18 mouse cellular contexts compared by ENCODE assay signal in the genomic region with DNA sequence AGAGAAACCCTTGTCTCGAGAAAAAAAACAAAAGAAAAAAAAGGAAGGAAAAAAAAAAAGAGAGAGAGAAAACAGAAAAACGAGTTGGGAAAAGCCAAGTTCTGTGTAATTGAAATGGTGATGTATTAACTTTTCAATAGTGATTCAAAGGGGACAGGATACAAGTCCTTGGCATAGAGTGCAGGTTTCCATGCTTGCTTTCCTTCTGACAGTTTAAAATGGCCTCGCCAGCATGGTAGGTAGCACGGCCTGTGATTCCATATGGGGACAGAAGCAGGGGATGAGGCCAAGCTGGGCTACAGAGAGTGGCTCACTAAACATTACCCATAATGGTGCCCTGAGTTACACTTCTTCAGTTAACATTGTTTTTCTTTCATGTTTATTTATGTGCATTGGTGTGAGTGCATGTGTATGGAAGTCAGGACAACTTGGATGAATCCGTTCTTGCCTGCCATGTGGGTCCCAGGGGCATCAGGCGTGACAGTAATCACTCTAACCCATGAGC. TPM values are rescaled to one million over a fixed set of nuclear protein-coding genes. Genes with fewer than 3 reads are reported as not detected.
"Had no signal": no experiment of that assay in that cellular context is flagged by ENCODE, and none has a peak within 500 bp of the region (broad histone marks: within the 10 kb centered on the region; RNA-seq: fewer than 3 reads in every experiment).

No protein-coding gene starts in this region.

- ATAC-seq: inflammation-experienced regulatory T-cells, adult 6 months; intestine, postnatal 0 days; liver, embryonic 12.5 days; midbrain, embryonic 16.5 days had no signal

- H3K4me3 ChIP-seq: limb, embryonic 15.5 days; liver, embryonic 12.5 days; midbrain, embryonic 10.5 days; neural tube, embryonic 13.5 days had no signal

- H3K9me3 ChIP-seq: limb, embryonic 15.5 days; liver, embryonic 12.5 days; midbrain, embryonic 10.5 days; neural tube, embryonic 13.5 days had no signal

- H3K9ac ChIP-seq: limb, embryonic 15.5 days; liver, embryonic 12.5 days; lung, embryonic 14.5 days; neural tube, embryonic 13.5 days had no signal

- H3K4me1 ChIP-seq: limb, embryonic 15.5 days; liver, embryonic 12.5 days; midbrain, embryonic 10.5 days; neural tube, embryonic 13.5 days had no signal

- H3K27me3 ChIP-seq: limb, embryonic 15.5 days; liver, embryonic 12.5 days; neural tube, embryonic 13.5 days had no signal

- DNase-seq: layer of hippocampus, postnatal 36 days; lung, embryonic 14.5 days; lung, postnatal 10 days; lung, postnatal 4 days; retina, postnatal 1 day; thymus, postnatal 36 days had no signal

- H3K4me2 ChIP-seq: limb, embryonic 15.5 days; liver, embryonic 12.5 days; lung, embryonic 14.5 days; neural tube, embryonic 13.5 days had no signal

- H3K27ac ChIP-seq: limb, embryonic 15.5 days; liver, embryonic 12.5 days; midbrain, embryonic 10.5 days; neural tube, embryonic 13.5 days had no signal

RNA-seq across cellular contexts. Expression of a gene that starts 41.9 kb away (rescaled TPM):
- total RNA-seq: megakaryocyte, adult 5-6 weeks had no signal
- polyA plus RNA-seq: inflammation-experienced regulatory T-cells, adult 6 months; intestine, postnatal 0 days; limb, embryonic 15.5 days; liver, embryonic 12.5 days; liver, embryonic 16.5 days; lung, embryonic 14.5 days; spleen, adult 2 months; stomach, embryonic 16.5 days; thymus, postnatal 0 days had no signal
